ENCODE assay signal across 16 mouse cellular contexts in the genomic region with DNA sequence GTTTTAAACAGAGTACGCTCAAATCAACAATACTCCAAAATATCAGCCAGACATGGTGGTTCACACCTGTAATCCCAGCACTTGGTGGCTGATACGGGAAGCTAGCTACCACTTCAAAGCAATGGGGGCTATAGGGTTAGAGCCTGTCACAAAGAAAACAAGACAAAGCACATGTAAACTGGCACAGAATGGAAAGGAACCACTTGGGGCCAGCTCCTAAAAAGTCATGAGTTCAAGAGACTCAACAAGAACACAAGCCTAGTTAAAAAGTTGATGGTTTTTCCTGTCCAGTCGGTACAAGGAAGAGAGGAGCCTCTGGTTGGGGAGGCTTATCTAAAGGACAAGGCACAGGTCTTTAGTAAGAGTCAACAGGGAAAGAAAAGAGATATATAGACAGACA.
"Had no signal": no experiment of that assay in that cellular context is flagged by ENCODE, and none has a peak within 500 bp of the region (broad histone marks: within the 10 kb centered on the region; RNA-seq: fewer than 3 reads in every experiment).

No protein-coding gene starts in this region.

- H3K36me3 ChIP-seq: neural tube, embryonic 13.5 days; neural tube, embryonic 15.5 days; stomach, embryonic 15.5 days had no signal

- H3K27me3 ChIP-seq: neural tube, embryonic 13.5 days; neural tube, embryonic 15.5 days; stomach, embryonic 15.5 days had no signal

- DNase-seq: retina, postnatal 1 day; right cerebral cortex, adult 18-20 months; right cerebral cortex, postnatal 14 days; right cerebral cortex, postnatal 25 days; right cerebral cortex, postnatal 4 days; spleen, adult 18-20 months; thymus, adult 18-20 months; thymus, adult 2 months; thymus, postnatal 14 days; thymus, postnatal 25 days; thymus, postnatal 36 days; thymus, postnatal 4 days had no signal

- H3K9me3 ChIP-seq: neural tube, embryonic 13.5 days; neural tube, embryonic 15.5 days; stomach, embryonic 15.5 days had no signal

- H3K4me2 ChIP-seq: neural tube, embryonic 13.5 days; neural tube, embryonic 15.5 days; stomach, embryonic 15.5 days had no signal

- H3K27ac ChIP-seq: neural tube, embryonic 13.5 days; neural tube, embryonic 15.5 days; stomach, embryonic 15.5 days; stomach, postnatal 0 days had no signal

- H3K9ac ChIP-seq: neural tube, embryonic 13.5 days; neural tube, embryonic 15.5 days; stomach, embryonic 15.5 days had no signal

- H3K4me3 ChIP-seq: neural tube, embryonic 13.5 days; neural tube, embryonic 15.5 days; stomach, embryonic 15.5 days had no signal
